Mouse (Mus musculus): ENCODE results near the gene Ildr2.

The Ildr2 gene

GRCm38 (mm10) chr1:166293086-166293485 is 39.1 kb downstream of the Ildr2 start:
- Histone ChIP-seq H3K36me3 (ENCODE audit: insufficient read depth, low read length) (no peaks in the 10 kb centered on the region), H3K27me3 (ENCODE audit: insufficient read depth, low read length) (peaks cover 23% of the 10 kb centered on the region), H3K9me3 (ENCODE audit: low read length) (peaks cover 8% of the 10 kb centered on the region), H3K4me3 (replicated peaks; ENCODE audit: low read length) (no peak overlapping the region), H3K4me1 (replicated peaks; ENCODE audit: low read depth, low read length) (peaks cover 11% of the 10 kb centered on the region)
- TF ChIP-seq NANOG (IDR thresholded peaks at IDR 0.05; ENCODE audit: borderline replicate concordance, low read length) (no peak), POU5F1 (IDR thresholded peaks at IDR 0.05; ENCODE audit: borderline replicate concordance, low read length) (no peak), CTCF (conservative IDR thresholded peaks at IDR 0.05; ENCODE audit: low read length) (no peak)

- Histone ChIP-seq H3K27me3 (ENCODE audit: insufficient read depth, low read length) (peaks cover 25% of the 10 kb centered on the region), H3K4me3 (replicated peaks; ENCODE audit: low read length) (no peak overlapping the region), H3K9me3 (ENCODE audit: low read length) (peaks cover 8% of the 10 kb centered on the region), H3K4me1 (replicated peaks; ENCODE audit: low read depth, low read length) (peaks cover 29% of the 10 kb centered on the region), H3K36me3 (ENCODE audit: insufficient read depth, low read length) (no peaks in the 10 kb centered on the region)
- TF ChIP-seq CTCF (conservative IDR thresholded peaks at IDR 0.05; ENCODE audit: low read length) (no peak), POU5F1 (IDR thresholded peaks at IDR 0.05; ENCODE audit: borderline replicate concordance, low read length) (no peak), NANOG (IDR thresholded peaks at IDR 0.05; ENCODE audit: borderline replicate concordance, low read length) (no peak)
Observed at GRCm38 (mm10) chr1:166295548-166295947, 41.6 kb downstream of the Ildr2 start.

DNA sequence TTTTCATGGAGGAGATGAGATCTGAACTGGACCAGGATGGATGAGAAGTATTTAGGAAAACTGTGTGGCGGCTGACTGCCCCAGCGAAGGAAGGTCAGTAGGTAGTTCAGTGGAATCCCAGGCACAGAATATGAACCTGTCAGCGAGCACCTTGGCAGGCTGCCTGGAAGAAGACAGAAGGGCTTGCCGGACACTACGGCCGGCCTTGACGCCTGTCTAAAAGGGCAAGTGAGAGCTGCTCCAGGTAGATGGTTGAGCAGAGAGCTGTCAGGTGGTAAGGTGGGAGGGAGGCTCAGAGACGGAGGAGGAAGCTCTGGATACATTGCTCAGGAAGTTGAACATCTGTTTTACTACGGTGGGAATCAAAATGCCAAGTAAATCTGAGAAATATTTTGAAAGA is 42.4 kb downstream of the Ildr2 start:
- peaks cover 37% of the 10 kb centered on the region for H3K4me1 ChIP-seq (replicated peaks; ENCODE audit: low read depth, low read length)
- H3K9me3 ChIP-seq (ENCODE audit: low read length), result peaks cover 8% of the 10 kb centered on the region
- peaks cover 21% of the 10 kb centered on the region for H3K27me3 ChIP-seq (ENCODE audit: insufficient read depth, low read length)
- H3K4me3 ChIP-seq (replicated peaks; ENCODE audit: low read length), result no peak overlapping the region
- no peak for TF ChIP-seq NANOG (IDR thresholded peaks at IDR 0.05; ENCODE audit: borderline replicate concordance, low read length)
- no peak for TF ChIP-seq CTCF (conservative IDR thresholded peaks at IDR 0.05; ENCODE audit: low read length)
- TF ChIP-seq POU5F1 (IDR thresholded peaks at IDR 0.05; ENCODE audit: borderline replicate concordance, low read length), result no peak
- H3K36me3 ChIP-seq (ENCODE audit: insufficient read depth, low read length), result no peaks in the 10 kb centered on the region

GRCm38 (mm10) chr1:166296971-166297370 is 43.0 kb downstream of the Ildr2 start:
- peaks cover 21% of the 10 kb centered on the region for H3K27me3 ChIP-seq (ENCODE audit: insufficient read depth, low read length)
- H3K4me3 ChIP-seq (replicated peaks; ENCODE audit: low read length), result no peak overlapping the region
- peaks cover 8% of the 10 kb centered on the region for H3K9me3 ChIP-seq (ENCODE audit: low read length)
- H3K4me1 ChIP-seq (replicated peaks; ENCODE audit: low read depth, low read length), result peaks cover 43% of the 10 kb centered on the region
- TF ChIP-seq CTCF (conservative IDR thresholded peaks at IDR 0.05; ENCODE audit: low read length) (no peak), NANOG (IDR thresholded peaks at IDR 0.05; ENCODE audit: borderline replicate concordance, low read length) (no peak), POU5F1 (IDR thresholded peaks at IDR 0.05; ENCODE audit: borderline replicate concordance, low read length) (no peak)
- no peaks in the 10 kb centered on the region for H3K36me3 ChIP-seq (ENCODE audit: insufficient read depth, low read length)

GRCm38 (mm10) chr1:166297499-166298111 is 43.7 kb downstream of the Ildr2 start:
- Histone ChIP-seq H3K4me3 (replicated peaks; ENCODE audit: low read length) (no peak overlapping the region), H3K9me3 (ENCODE audit: low read length) (peaks cover 8% of the 10 kb centered on the region), H3K36me3 (ENCODE audit: insufficient read depth, low read length) (no peaks in the 10 kb centered on the region), H3K4me1 (replicated peaks; ENCODE audit: low read depth, low read length) (peaks cover 48% of the 10 kb centered on the region), H3K27me3 (ENCODE audit: insufficient read depth, low read length) (peaks cover 25% of the 10 kb centered on the region)
- TF ChIP-seq CTCF (conservative IDR thresholded peaks at IDR 0.05; ENCODE audit: low read length), result no peak
- TF ChIP-seq NANOG (IDR thresholded peaks at IDR 0.05; ENCODE audit: borderline replicate concordance, low read length), result no peak
- no peak for TF ChIP-seq POU5F1 (IDR thresholded peaks at IDR 0.05; ENCODE audit: borderline replicate concordance, low read length)

GRCm38 (mm10) chr1:166298884-166299283 is 44.9 kb downstream of the Ildr2 start:
- H3K36me3 ChIP-seq (ENCODE audit: insufficient read depth, low read length), result no peaks in the 10 kb centered on the region
- no peak overlapping the region for H3K4me3 ChIP-seq (replicated peaks; ENCODE audit: low read length)
- TF ChIP-seq CTCF (conservative IDR thresholded peaks at IDR 0.05; ENCODE audit: low read length), result no peak
- no peak for TF ChIP-seq POU5F1 (IDR thresholded peaks at IDR 0.05; ENCODE audit: borderline replicate concordance, low read length)
- TF ChIP-seq NANOG (IDR thresholded peaks at IDR 0.05; ENCODE audit: borderline replicate concordance, low read length), result no peak
- peaks cover 8% of the 10 kb centered on the region for H3K9me3 ChIP-seq (ENCODE audit: low read length)
- peaks cover 48% of the 10 kb centered on the region for H3K4me1 ChIP-seq (replicated peaks; ENCODE audit: low read depth, low read length)
- peaks cover 28% of the 10 kb centered on the region for H3K27me3 ChIP-seq (ENCODE audit: insufficient read depth, low read length)

- H3K27me3 ChIP-seq (ENCODE audit: insufficient read depth, low read length), result peaks cover 34% of the 10 kb centered on the region
- H3K4me1 ChIP-seq (replicated peaks; ENCODE audit: low read depth, low read length), result peaks cover 48% of the 10 kb centered on the region
- peaks cover 8% of the 10 kb centered on the region for H3K9me3 ChIP-seq (ENCODE audit: low read length)
- no peak overlapping the region for H3K4me3 ChIP-seq (replicated peaks; ENCODE audit: low read length)
- no peaks in the 10 kb centered on the region for H3K36me3 ChIP-seq (ENCODE audit: insufficient read depth, low read length)
- TF ChIP-seq POU5F1 (IDR thresholded peaks at IDR 0.05; ENCODE audit: borderline replicate concordance, low read length) (no peak), NANOG (IDR thresholded peaks at IDR 0.05; ENCODE audit: borderline replicate concordance, low read length) (no peak), CTCF (conservative IDR thresholded peaks at IDR 0.05; ENCODE audit: low read length) (no peak)
Observed at GRCm38 (mm10) chr1:166299821-166300220, 45.9 kb downstream of the Ildr2 start.

- peaks cover 3% of the 10 kb centered on the region for H3K9me3 ChIP-seq (ENCODE audit: low read length)
- H3K27me3 ChIP-seq (ENCODE audit: insufficient read depth, low read length), result peaks cover 39% of the 10 kb centered on the region
- H3K4me3 ChIP-seq (replicated peaks; ENCODE audit: low read length), result no peak overlapping the region
- TF ChIP-seq CTCF (conservative IDR thresholded peaks at IDR 0.05; ENCODE audit: low read length) (no peak), POU5F1 (IDR thresholded peaks at IDR 0.05; ENCODE audit: borderline replicate concordance, low read length) (no peak), NANOG (IDR thresholded peaks at IDR 0.05; ENCODE audit: borderline replicate concordance, low read length) (peak; percentile 42; the same call in 1 of the 2 replicates)
- no peaks in the 10 kb centered on the region for H3K36me3 ChIP-seq (ENCODE audit: insufficient read depth, low read length)
- H3K4me1 ChIP-seq (replicated peaks; ENCODE audit: low read depth, low read length), result peaks cover 47% of the 10 kb centered on the region
Observed at GRCm38 (mm10) chr1:166300526-166300925, 46.6 kb downstream of the Ildr2 start.

All from E14TG2a.4 (cell line).